Mouse (Mus musculus) CH12.LX (cell line): ENCODE measurements around the gene Klhl3. TPM values are rescaled to one million over a fixed set of nuclear protein-coding genes. Genes with fewer than 3 reads are reported as not detected.

Experiments used
- DNase-seq: peaks from one replicate; pipeline ENCODE4 v3.0.0-alpha.2; 2013; ENCODE audit errors: extremely low read depth
- H3K27ac ChIP-seq: 2 replicates; pipeline ENCODE4 v1.5.1; 2012; ENCODE audit warnings: low read depth, mild to moderate bottlenecking, control low read depth, moderate library complexity; ENCODE audit not compliant: insufficient read depth
- H3K27me3 ChIP-seq: replicated peaks from 2 replicates; pipeline ENCODE3; 2012; ENCODE audit warnings: inconsistent platforms
- H3K36me3 ChIP-seq, 2 experiments: replicated peaks in 1 of 2; 2 replicates each; pipeline versions ENCODE3 to v1.6.1; 2012; ENCODE audit warnings: inconsistent platforms in 1 of 2, low read length in 1 of 2, mild to moderate bottlenecking in 1 of 2, mixed read lengths in 1 of 2, moderate library complexity in 1 of 2; ENCODE audit not compliant: control insufficient read depth in 1 of 2, insufficient read depth in 1 of 2
- H3K4me1 ChIP-seq, 2 experiments: 2 replicates each; pipeline ENCODE4 v1.6.1; 2012; ENCODE audit warnings: inconsistent platforms in 1 of 2, moderate library complexity in 1 of 2; ENCODE audit not compliant: insufficient read depth in 2 of 2, control insufficient read depth in 1 of 2
- H3K4me2 ChIP-seq: 2 replicates; pipeline ENCODE4 v1.6.1; 2012; ENCODE audit warnings: low read depth, mild to moderate bottlenecking, control low read depth; ENCODE audit not compliant: poor library complexity, insufficient read depth, severe bottlenecking
- H3K4me3 ChIP-seq, 3 experiments: fragments of 150-350 bp in 1 of 3; sonication (generic) in 1 of 3; replicated peaks in 1 of 3; 2 replicates each; pipeline versions ENCODE3 to v1.5.1; 2011 to 2012; ENCODE audit warnings: low read depth in 2 of 3, low read length in 2 of 3, mild to moderate bottlenecking in 2 of 3, moderate library complexity in 2 of 3, control low read depth in 1 of 3, improper control_type of control experiment in 1 of 3, inconsistent platforms in 1 of 3, mixed read lengths in 1 of 3; ENCODE audit not compliant: poor library complexity in 1 of 3
- H3K79me2 ChIP-seq: replicated peaks from 2 replicates; pipeline ENCODE4 v1.6.1; 2012; ENCODE audit warnings: mild to moderate bottlenecking, moderate library complexity; ENCODE audit not compliant: control insufficient read depth, poor library complexity, insufficient read depth, severe bottlenecking; ENCODE audit errors: extremely low read depth
- H3K9ac ChIP-seq: 2 replicates; pipeline ENCODE4 v1.6.1; 2012; ENCODE audit warnings: low read depth, mild to moderate bottlenecking, control low read depth, moderate library complexity; ENCODE audit not compliant: insufficient read depth
- H3K9me3 ChIP-seq: replicated peaks from 2 replicates; pipeline ENCODE3; 2012; ENCODE audit warnings: low read length, inconsistent platforms, mixed read lengths
- BHLHE40 ChIP-seq: IDR thresholded peaks from 2 replicates; pipeline ENCODE4 v1.6.1; 2011; ENCODE audit warnings: mild to moderate bottlenecking, low read depth, low read length, improper control_type of control experiment
- E2F4 ChIP-seq: IDR thresholded peaks from 2 replicates; pipeline ENCODE4 v1.6.1; 2011; ENCODE audit warnings: low read depth, low read length, improper control_type of control experiment; ENCODE audit not compliant: insufficient replicate concordance
- ELF1 ChIP-seq: IDR thresholded peaks from 2 replicates; pipeline ENCODE4 v1.6.1; 2014; ENCODE audit warnings: low read depth, mild to moderate bottlenecking, inconsistent platforms, low read length, improper control_type of control experiment
- EP300 ChIP-seq: IDR thresholded peaks from 2 replicates; pipeline ENCODE4 v1.6.1; 2011; ENCODE audit warnings: low read length, improper control_type of control experiment
- ETS1 ChIP-seq: conservative IDR thresholded peaks from 2 replicates; pipeline ENCODE4 v1.6.1; 2012; ENCODE audit warnings: low read depth, mild to moderate bottlenecking, inconsistent platforms, low read length, improper control_type of control experiment, moderate library complexity
- IRF4 ChIP-seq: IDR thresholded peaks from 2 replicates; pipeline ENCODE4 v1.6.1; 2014; ENCODE audit warnings: low read depth, mild to moderate bottlenecking, inconsistent platforms, low read length, improper control_type of control experiment
- JUN ChIP-seq: IDR thresholded peaks from 2 replicates; pipeline ENCODE4 v1.6.1; 2011; ENCODE audit warnings: low read depth, mild to moderate bottlenecking, low read length, improper control_type of control experiment, moderate library complexity; ENCODE audit not compliant: insufficient read depth
- KAT2A ChIP-seq: IDR thresholded peaks from 2 replicates; pipeline ENCODE4 v1.6.1; 2012; ENCODE audit warnings: low read length, improper control_type of control experiment, inconsistent platforms; ENCODE audit not compliant: insufficient replicate concordance
- MAZ ChIP-seq: IDR thresholded peaks from 2 replicates; pipeline ENCODE4 v1.6.1; 2012; ENCODE audit warnings: low read depth, mild to moderate bottlenecking, inconsistent platforms, low read length, improper control_type of control experiment, moderate library complexity
- MEF2A ChIP-seq: IDR thresholded peaks from 2 replicates; pipeline ENCODE4 v1.6.1; 2014; ENCODE audit warnings: low read depth, mild to moderate bottlenecking, inconsistent platforms, low read length, improper control_type of control experiment, borderline replicate concordance
- MXI1 ChIP-seq: IDR thresholded peaks from 2 replicates; pipeline ENCODE4 v1.6.1; 2011; ENCODE audit warnings: mild to moderate bottlenecking, low read depth, low read length, improper control_type of control experiment
- NELFE ChIP-seq: IDR thresholded peaks from 2 replicates; pipeline ENCODE4 v1.6.1; 2011; ENCODE audit warnings: low read depth, low read length, improper control_type of control experiment
- POLR2AphosphoS2 ChIP-seq: IDR thresholded peaks from 2 replicates; pipeline ENCODE4 v1.6.1; 2011; ENCODE audit warnings: low read depth, low read length, improper control_type of control experiment
- RAD21 ChIP-seq: IDR thresholded peaks from 2 replicates; pipeline ENCODE4 v1.6.1; 2011; ENCODE audit warnings: low read depth, mild to moderate bottlenecking, low read length, improper control_type of control experiment, moderate library complexity
- RCOR1 ChIP-seq: conservative IDR thresholded peaks from 2 replicates; pipeline ENCODE4 v1.6.1; 2012; ENCODE audit warnings: low read depth, mild to moderate bottlenecking, inconsistent platforms, low read length, improper control_type of control experiment
- SMC3 ChIP-seq: IDR thresholded peaks from 2 replicates; pipeline ENCODE4 v1.6.1; 2011; ENCODE audit warnings: low read depth, low read length, improper control_type of control experiment
- TCF12 ChIP-seq: IDR thresholded peaks from 2 replicates; pipeline ENCODE4 v1.6.1; 2014; ENCODE audit warnings: low read depth, mild to moderate bottlenecking, inconsistent platforms, low read length, improper control_type of control experiment
- ZC3H11A ChIP-seq: IDR thresholded peaks from 2 replicates; pipeline ENCODE4 v1.6.1; 2012; ENCODE audit warnings: low read depth, mild to moderate bottlenecking, inconsistent platforms, low read length, improper control_type of control experiment
- ZMIZ1 ChIP-seq: IDR thresholded peaks from 2 replicates; pipeline ENCODE4 v1.6.1; 2012; ENCODE audit warnings: low read depth, mild to moderate bottlenecking, inconsistent platforms, low read length, improper control_type of control experiment
- ZNF384 ChIP-seq: IDR thresholded peaks from 2 replicates; pipeline ENCODE4 v1.6.1; 2012; ENCODE audit warnings: low read depth, low read length, improper control_type of control experiment, inconsistent platforms
- dilution Hi-C: fragments of 300-500 bp; cut with MboI; formaldehyde crosslinking; loops from 2 replicates; pipeline ENCODE4 v1.14.3; 2020; ENCODE audit warnings: low sequenced_read_pairs; ENCODE audit not compliant: extremely low pct_unique_long_range_greater_than_20kb, extremely low pct_ligation_motif_present
- in situ Hi-C: fragments of 300-500 bp; cut with MboI; formaldehyde crosslinking; loops from 3 replicates; pipeline ENCODE4 v1.14.3; 2019; ENCODE audit warnings: low sequenced_read_pairs, low pct_ligation_motif_present, low pct_unique_long_range_greater_than_20kb, mixed read lengths
- polyA plus RNA-seq: library from polyadenylated mRNA; unstranded; fragments of >175 nt; gene quantifications from 2 replicates; pipeline ENCODE4 v1.2.1, GENCODE M21; 2012; ENCODE audit warnings: low read depth; ENCODE audit not compliant: insufficient read length
- total RNA-seq, 2 experiments: library from RNA; depleted of rRNA; stranded (reverse); fragments of 300-350 nt in 1 of 2; fragments of >200 nt in 1 of 2; gene quantifications; 2 replicates each; pipeline ENCODE4 v1.2.3; 2012 to 2014

Gene Klhl3
- total and polyA plus RNA-seq, 3 experiments = not detected

DNA sequence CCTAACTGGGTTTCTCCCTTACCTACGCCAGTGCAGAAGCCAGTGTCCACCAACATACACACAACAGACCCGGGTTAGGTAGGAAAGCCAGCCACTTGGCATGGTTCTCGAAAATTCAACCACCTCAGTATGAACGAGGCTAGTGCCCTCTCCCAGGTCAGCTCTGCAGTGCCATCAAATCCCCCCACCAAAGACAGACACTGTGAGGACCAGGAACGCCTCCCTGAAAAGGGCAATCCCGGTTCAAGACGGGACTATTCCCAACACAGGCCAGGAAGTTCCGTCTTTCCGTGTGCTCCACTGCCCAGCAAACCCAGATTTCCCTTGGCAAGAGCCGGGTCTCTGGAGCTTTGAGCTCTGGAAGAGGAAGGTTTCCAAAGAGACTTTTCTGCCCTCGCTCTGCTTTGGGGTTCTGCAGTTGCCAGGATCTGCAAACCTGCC is 771 bp downstream of the Klhl3 start:
- no peaks in the 10 kb centered on the region for H3K79me2 ChIP-seq
- no peak overlapping the region for H3K4me3 ChIP-seq
- peaks cover 0 to 17% of the 10 kb centered on the region in 2 experiments; a peak in 2 of 4 replicates for H3K4me1 ChIP-seq
- TF ChIP-seq ELF1 (no peak), EP300 (no peak), SMC3 (no peak), TCF12 (no peak), ETS1 (no peak), RCOR1 (no peak), MXI1 (no peak), E2F4 (no peak), ZMIZ1 (no peak), JUN (no peak), KAT2A (no peak), RAD21 (no peak)
- in situ Hi-C loops (no loop called here), dilution Hi-C loops (no loop called here)
- H3K27ac ChIP-seq = no peak overlapping the region
- no peak for DNase-seq
- H3K9me3 ChIP-seq = no peaks in the 10 kb centered on the region
- H3K4me2 ChIP-seq = no peak overlapping the region
- no peak overlapping the region for H3K9ac ChIP-seq
- peaks cover 8% of the 10 kb centered on the region for H3K27me3 ChIP-seq
- no peaks in the 10 kb centered on the region for H3K36me3 ChIP-seq

DNA sequence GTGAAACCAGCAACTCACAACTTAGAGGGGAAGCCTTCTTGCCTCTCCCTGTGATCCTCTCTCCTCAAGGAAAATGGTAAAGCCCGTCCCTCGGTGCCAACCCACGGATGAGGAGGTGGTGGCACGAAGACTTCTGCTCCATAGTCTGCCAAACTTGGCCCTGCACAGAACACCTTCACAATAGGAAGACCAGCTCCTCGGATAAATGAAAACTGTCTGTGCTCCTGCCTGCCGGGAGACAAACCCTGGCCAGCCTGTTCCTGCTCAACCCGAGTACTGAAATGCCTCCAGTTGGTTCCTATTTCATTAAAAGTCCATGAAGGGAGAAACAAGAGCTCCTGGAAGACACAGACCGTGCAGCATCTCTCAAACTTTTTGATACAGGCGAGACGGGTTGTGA is 1.2 kb downstream of the Klhl3 start:
- Histone ChIP-seq H3K27me3 (peaks cover 9% of the 10 kb centered on the region), H3K9ac (no peak overlapping the region), H3K4me2 (no peak overlapping the region), H3K4me1 (peaks cover 0 to 13% of the 10 kb centered on the region in 2 experiments; a peak in 2 of 4 replicates), H3K9me3 (no peaks in the 10 kb centered on the region), H3K79me2 (no peaks in the 10 kb centered on the region), H3K4me3 (no peak overlapping the region), H3K27ac (no peak overlapping the region), H3K36me3 (no peaks in the 10 kb centered on the region)
- in situ Hi-C loops (no loop called here), dilution Hi-C loops (no loop called here)
- TF ChIP-seq ZC3H11A (no peak), MAZ (no peak)
- no peak for DNase-seq

DNA sequence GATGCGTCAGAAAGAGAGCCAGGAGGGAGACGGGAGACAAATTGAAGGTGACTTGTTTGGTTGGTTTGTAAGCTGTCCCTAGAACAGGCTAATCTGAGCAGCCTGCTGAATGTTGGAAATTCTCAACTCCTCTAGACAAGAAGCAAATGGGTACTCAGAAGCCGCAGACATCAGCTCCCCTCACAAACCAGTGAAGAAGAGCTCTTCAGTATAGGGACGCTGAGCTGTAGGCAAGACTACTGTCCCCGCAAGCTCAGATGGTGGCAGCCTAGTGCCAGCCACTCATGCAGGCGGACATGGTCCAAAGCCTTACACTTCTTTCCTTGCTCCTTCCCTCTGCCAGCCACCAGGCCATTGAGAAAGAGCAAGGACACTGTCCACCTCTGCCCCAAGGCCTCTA is 2.1 kb downstream of the Klhl3 start:
- no peaks in the 10 kb centered on the region for H3K36me3 ChIP-seq
- no peak for DNase-seq
- no peak overlapping the region for H3K4me2 ChIP-seq
- in situ Hi-C loops = no loop called here
- TF ChIP-seq ZNF384 (no peak), POLR2AphosphoS2 (no peak), MEF2A (no peak), IRF4 (no peak), BHLHE40 (no peak), E2F4 (no peak), SMC3 (no peak), NELFE (no peak)
- H3K9ac ChIP-seq = no peak overlapping the region
- peaks cover 9% of the 10 kb centered on the region for H3K27me3 ChIP-seq
- no peak overlapping the region for H3K27ac ChIP-seq
- H3K4me3 ChIP-seq = no peak overlapping the region
- H3K4me1 ChIP-seq = peaks cover 0 to 6% of the 10 kb centered on the region in 2 experiments; a peak in 2 of 4 replicates
- dilution Hi-C loops = no loop called here
- H3K9me3 ChIP-seq = no peaks in the 10 kb centered on the region
- no peaks in the 10 kb centered on the region for H3K79me2 ChIP-seq
